Mouse (Mus musculus): ENCODE measurements at regions not wholly inside any gene's neighbourhood (a gene's known extent, or its start where the extent isn't known, plus 50 kb on each side); places are given as distances from the start of the nearest gene placed in this dataset.

- Histone ChIP-seq H3K9me3 (ENCODE audit: control insufficient read depth, low read depth, low read length) (no peaks in the 10 kb centered on the region), H3K9ac (replicated peaks; ENCODE audit: low read depth, low read length) (no peak overlapping the region), H3K27me3 (ENCODE audit: control insufficient read depth, insufficient read depth, low read length) (no peaks in the 10 kb centered on the region), H3K4me1 (ENCODE audit: control insufficient read depth, insufficient read depth, low read length) (no peaks in the 10 kb centered on the region), H3K4me3 (ENCODE audit: low read depth, low read length) (no peak overlapping the region), H3K4me2 (replicated peaks; ENCODE audit: low read depth, low read length) (no peak overlapping the region), H3K27ac (ENCODE audit: low read length) (no peak overlapping the region), H3K36me3 (ENCODE audit: control insufficient read depth, insufficient read depth, low read length) (no peaks in the 10 kb centered on the region)
- no peak for ATAC-seq (ENCODE audit: insufficient number of reproducible peaks, insufficient read depth, low FRiP score, low read depth)
- 79% methylated on average over 2 of the region's 2 CpGs for WGBS
Measured at GRCm38 (mm10) chr1:30061242-30061641, 812.5 kb downstream of the Phf3 start.

- Histone ChIP-seq H3K9me3 (ENCODE audit: control insufficient read depth, low read depth, low read length) (no peaks in the 10 kb centered on the region), H3K9ac (replicated peaks; ENCODE audit: low read depth, low read length) (no peak overlapping the region), H3K4me3 (ENCODE audit: low read depth, low read length) (no peak overlapping the region), H3K27ac (ENCODE audit: low read length) (no peak overlapping the region), H3K4me1 (ENCODE audit: control insufficient read depth, insufficient read depth, low read length) (no peaks in the 10 kb centered on the region), H3K36me3 (ENCODE audit: control insufficient read depth, insufficient read depth, low read length) (no peaks in the 10 kb centered on the region), H3K27me3 (ENCODE audit: control insufficient read depth, insufficient read depth, low read length) (no peaks in the 10 kb centered on the region), H3K4me2 (replicated peaks; ENCODE audit: low read depth, low read length) (no peak overlapping the region)
- WGBS, result 2% methylated on average over 1 of the region's 1 CpGs
- ATAC-seq (ENCODE audit: insufficient number of reproducible peaks, insufficient read depth, low FRiP score, low read depth), result peak; percentile 58; the same call in 1 of the 2 replicates
Measured at GRCm38 (mm10) chr1:30060806-30061205, 812.9 kb downstream of the Phf3 start.

DNA sequence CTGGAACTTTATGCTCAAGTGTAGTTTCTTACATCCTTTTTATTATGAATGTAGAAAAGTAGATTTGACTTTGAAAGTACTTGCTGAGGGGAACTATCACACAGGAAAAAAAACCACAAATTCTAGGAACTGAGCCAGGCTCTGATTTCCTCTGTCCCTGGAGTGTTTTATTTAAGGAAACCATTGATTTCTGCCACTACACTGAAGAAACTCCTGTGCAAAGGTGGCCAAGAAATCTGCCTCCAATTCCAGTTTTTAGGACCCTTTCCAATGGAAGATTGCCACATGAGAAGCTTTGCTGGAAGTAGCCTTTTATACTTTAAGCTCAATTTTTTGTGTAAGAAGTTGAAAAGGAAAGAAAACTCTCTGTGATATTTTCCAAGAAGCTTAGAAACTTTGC is 856.1 kb downstream of the Phf3 start:
- Histone ChIP-seq H3K27me3 (ENCODE audit: control insufficient read depth, insufficient read depth, low read length) (no peaks in the 10 kb centered on the region), H3K4me2 (replicated peaks; ENCODE audit: low read depth, low read length) (no peak overlapping the region), H3K36me3 (ENCODE audit: control insufficient read depth, insufficient read depth, low read length) (no peaks in the 10 kb centered on the region), H3K27ac (ENCODE audit: low read length) (no peak overlapping the region), H3K4me1 (ENCODE audit: control insufficient read depth, insufficient read depth, low read length) (no peaks in the 10 kb centered on the region), H3K9ac (replicated peaks; ENCODE audit: low read depth, low read length) (no peak overlapping the region), H3K4me3 (ENCODE audit: low read depth, low read length) (no peak overlapping the region), H3K9me3 (ENCODE audit: control insufficient read depth, low read depth, low read length) (no peaks in the 10 kb centered on the region)
- ATAC-seq (ENCODE audit: insufficient number of reproducible peaks, insufficient read depth, low FRiP score, low read depth), result no peak

DNA sequence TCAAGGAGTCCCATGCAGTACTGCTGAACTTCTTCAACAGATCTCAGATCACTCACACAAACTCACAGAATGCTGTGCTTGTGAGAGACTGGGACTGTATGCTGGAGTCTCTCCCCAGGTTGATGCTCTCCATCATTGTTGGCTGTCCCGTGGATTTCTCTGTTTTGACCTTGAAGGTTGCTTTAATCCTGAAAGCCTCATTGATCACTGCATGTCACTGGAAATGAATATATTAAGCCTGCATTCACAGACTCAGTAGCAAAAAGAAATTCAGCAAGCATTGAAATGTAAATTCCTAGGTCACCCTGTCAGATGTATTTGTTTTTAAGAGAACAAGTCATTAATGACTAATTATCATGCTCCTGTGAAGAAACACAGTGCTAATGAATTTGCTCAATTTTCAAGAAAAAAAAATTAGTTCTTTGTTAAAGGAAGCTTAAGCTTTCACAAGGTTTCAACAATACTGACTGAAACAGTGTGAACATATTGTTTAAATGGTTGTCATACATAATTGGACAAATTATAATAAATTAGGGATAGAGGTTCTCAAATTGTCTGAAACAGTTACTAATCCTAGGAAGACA is 864.9 kb downstream of the Phf3 start:
- ATAC-seq (ENCODE audit: insufficient number of reproducible peaks, insufficient read depth, low FRiP score, low read depth), result no peak
- no peaks in the 10 kb centered on the region for H3K4me1 ChIP-seq (ENCODE audit: control insufficient read depth, insufficient read depth, low read length)
- H3K4me3 ChIP-seq (ENCODE audit: low read depth, low read length), result no peak overlapping the region
- H3K9ac ChIP-seq (replicated peaks; ENCODE audit: low read depth, low read length), result no peak overlapping the region
- no peaks in the 10 kb centered on the region for H3K27me3 ChIP-seq (ENCODE audit: control insufficient read depth, insufficient read depth, low read length)
- no peak overlapping the region for H3K27ac ChIP-seq (ENCODE audit: low read length)
- no peak overlapping the region for H3K4me2 ChIP-seq (replicated peaks; ENCODE audit: low read depth, low read length)
- H3K9me3 ChIP-seq (ENCODE audit: control insufficient read depth, low read depth, low read length), result no peaks in the 10 kb centered on the region
- H3K36me3 ChIP-seq (ENCODE audit: control insufficient read depth, insufficient read depth, low read length), result no peaks in the 10 kb centered on the region
- whole genome bisulfite sequencing, result 28% methylated on average over 1 of the region's 1 CpGs
